Mouse (Mus musculus) liver, embryonic 13.5 days (tissue): ENCODE results near the gene Wnk4. TPM values are rescaled to one million over a fixed set of nuclear protein-coding genes. Genes with fewer than 3 reads are reported as not detected.
"Not testable (repeated sequence)": the region's sequence is repeated elsewhere in the genome, so short reads cannot be mapped to it uniquely, and the experiment has no call there.

ENCODE experiments used
- ATAC-seq: fragments of 200-750 bp; cut with Nextera tagmentation; 2 replicates; pipeline ENCODE4 v1.8.0; 2017; ENCODE audit warnings: low read depth, mild to moderate bottlenecking, moderate number of reproducible peaks, moderate library complexity
- DNase-seq: peaks from one replicate; pipeline ENCODE4 v3.0.0; 2022
- H3K27ac ChIP-seq: fragments of 300-500 bp; sonication (generic); 2 replicates; pipeline ENCODE4 v1.5.1; 2015; ENCODE audit warnings: moderate library complexity, mild to moderate bottlenecking, inconsistent platforms
- H3K27me3 ChIP-seq: fragments of 300-500 bp; sonication (generic); 2 replicates; pipeline ENCODE4 v1.6.1; 2015; ENCODE audit warnings: mild to moderate bottlenecking, inconsistent platforms
- H3K36me3 ChIP-seq: fragments of 300-500 bp; sonication (generic); 2 replicates; pipeline ENCODE4 v1.6.1; 2015; ENCODE audit warnings: mild to moderate bottlenecking, inconsistent platforms
- H3K4me1 ChIP-seq: fragments of 300-500 bp; sonication (generic); replicated peaks from 2 replicates; pipeline ENCODE4 v1.6.1; 2015; ENCODE audit warnings: inconsistent platforms
- H3K4me2 ChIP-seq: fragments of 300-500 bp; sonication (generic); 2 replicates; pipeline ENCODE4 v1.6.1; 2015; ENCODE audit warnings: inconsistent platforms, mild to moderate bottlenecking, moderate library complexity
- H3K4me3 ChIP-seq: fragments of 300-500 bp; sonication (generic); replicated peaks from 2 replicates; pipeline ENCODE4 v1.5.1; 2015; ENCODE audit warnings: mild to moderate bottlenecking, inconsistent platforms
- H3K9ac ChIP-seq: fragments of 300-500 bp; sonication (generic); 2 replicates; pipeline ENCODE4 v1.6.1; 2015; ENCODE audit warnings: mild to moderate bottlenecking, inconsistent platforms
- H3K9me3 ChIP-seq: fragments of 300-500 bp; sonication (generic); replicated peaks from 2 replicates; pipeline ENCODE4 v1.6.1; 2016; ENCODE audit warnings: inconsistent platforms
- WGBS: fragments of 180-500 bp; shearing (Covaris S2); methylation state at CpG from one replicate; pipeline ENCODE4 v1.1.7; 2015; ENCODE audit not compliant: insufficient replicate concordance; 5-methylcytosine and 5-hydroxymethylcytosine counted together
- polyA plus RNA-seq: library from polyadenylated mRNA; unstranded; fragments of >200 nt; fragmentation: Nextera tagmentation; extraction: Ambion mirVana; gene quantifications from 2 replicates; pipeline ENCODE4 v1.2.1, GENCODE M21; 2015

Gene Wnk4
- polyA plus RNA-seq, 1 experiment from 2014 or later = 5.5 TPM

DNA sequence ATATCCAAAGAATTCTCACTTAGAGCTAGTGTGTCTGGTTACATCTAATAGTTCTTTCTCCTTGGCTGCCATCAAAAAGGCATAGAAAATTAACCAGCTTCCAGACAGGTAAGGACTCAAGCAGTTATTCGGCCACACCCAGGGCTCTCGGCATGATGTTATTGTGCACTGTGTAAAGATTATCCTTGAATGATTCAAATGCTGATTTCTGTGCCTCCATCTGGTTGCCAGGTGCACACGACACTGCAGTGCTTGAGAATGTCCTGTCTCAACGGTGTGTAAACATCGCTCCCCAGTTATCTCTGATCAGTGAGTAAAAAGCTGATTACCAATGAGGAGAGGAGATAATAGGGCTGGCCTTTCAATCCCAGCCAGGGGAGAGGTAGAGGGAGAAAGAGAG, 47.4 kb downstream of the Wnk4 start:
- Histone ChIP-seq H3K9ac (no peak overlapping the region), H3K27me3 (peaks cover 10% of the 10 kb centered on the region), H3K4me1 (peaks cover 6% of the 10 kb centered on the region; the same call in 1 of the 2 replicates), H3K4me2 (no peak overlapping the region), H3K36me3 (no peaks in the 10 kb centered on the region), H3K4me3 (no peak overlapping the region), H3K27ac (no peak overlapping the region), H3K9me3 (no peaks in the 10 kb centered on the region)
- no peak for DNase-seq
- no peak for ATAC-seq
- WGBS = 31% methylated on average over 5 of the region's 5 CpGs

DNA sequence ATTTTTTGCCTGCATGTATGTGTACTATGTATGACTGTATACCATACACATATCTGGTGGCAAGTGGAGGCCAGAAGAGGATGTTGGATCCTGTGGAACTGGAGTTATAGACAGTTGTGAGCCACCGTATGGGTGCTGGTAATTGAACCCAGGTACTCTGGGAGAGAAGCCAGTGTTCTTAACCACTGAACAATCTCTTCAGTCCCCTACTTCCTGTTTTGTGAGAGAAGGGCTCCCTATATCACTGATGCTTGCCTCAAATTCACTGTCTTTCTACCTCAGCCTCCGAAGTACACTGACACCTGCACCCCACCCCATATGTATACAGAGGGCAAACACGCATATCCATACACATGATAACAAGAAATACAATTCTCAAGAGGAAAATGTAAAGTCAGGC, 50.7 kb downstream of the Wnk4 start:
- H3K9ac ChIP-seq = no peak overlapping the region
- peaks cover 10% of the 10 kb centered on the region for H3K27me3 ChIP-seq
- no peak overlapping the region for H3K4me2 ChIP-seq
- no peak overlapping the region for H3K4me3 ChIP-seq
- peaks cover 30% of the 10 kb centered on the region for H3K4me1 ChIP-seq
- 61% methylated on average over 3 of the region's 3 CpGs for WGBS
- H3K9me3 ChIP-seq = no peaks in the 10 kb centered on the region
- H3K36me3 ChIP-seq = no peaks in the 10 kb centered on the region
- ATAC-seq = no peak
- no peak for DNase-seq
- peak overlapping the region; percentile 49 for H3K27ac ChIP-seq

DNA sequence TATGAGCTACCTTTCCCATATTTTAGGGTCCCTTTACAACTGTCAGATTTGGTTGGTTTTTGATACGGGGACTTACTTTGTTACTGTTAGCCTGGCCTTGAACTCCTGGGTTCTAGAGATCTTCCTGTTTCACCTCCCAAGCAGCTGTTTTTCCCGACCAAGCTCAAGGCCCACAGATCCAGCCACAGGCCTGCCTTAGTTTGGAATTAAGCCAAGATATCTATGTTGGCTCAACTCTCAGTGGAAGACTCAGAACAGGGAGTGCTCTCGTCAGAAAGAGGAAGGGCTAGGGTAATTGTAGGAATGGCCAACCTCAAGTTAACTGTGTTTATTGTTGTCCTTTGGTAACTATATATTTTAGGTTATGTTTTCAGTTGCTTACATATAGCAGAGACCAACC, 51.8 kb downstream of the Wnk4 start:
- H3K36me3 ChIP-seq = no peaks in the 10 kb centered on the region
- no peak overlapping the region for H3K4me2 ChIP-seq
- peak overlapping the region; percentile 25; the same call in 1 of the 2 replicates for H3K27ac ChIP-seq
- H3K27me3 ChIP-seq = no peaks in the 10 kb centered on the region
- no peak overlapping the region for H3K4me3 ChIP-seq
- peaks cover 33% of the 10 kb centered on the region for H3K4me1 ChIP-seq
- 43% methylated on average over 3 of the region's 3 CpGs for WGBS
- no peak for ATAC-seq
- H3K9ac ChIP-seq = no peak overlapping the region
- no peaks in the 10 kb centered on the region for H3K9me3 ChIP-seq
- no peak for DNase-seq

- Histone ChIP-seq H3K4me3 (no peak overlapping the region), H3K9me3 (no peaks in the 10 kb centered on the region), H3K9ac (no peak overlapping the region), H3K4me2 (peak overlapping the region; percentile 72), H3K27ac (peak overlapping the region; percentile 96), H3K4me1 (peaks cover 51% of the 10 kb centered on the region), H3K36me3 (peaks cover 22% of the 10 kb centered on the region), H3K27me3 (no peaks in the 10 kb centered on the region)
- WGBS = 93% methylated on average over 1 of the region's 1 CpGs
- ATAC-seq (no peak), DNase-seq (no peak)
These were observed 54.2 kb downstream of the Wnk4 start for GRCm38 (mm10) chr11:101314567-101314966.

GRCm38 (mm10) chr11:101315082-101315650, 54.8 kb downstream of the Wnk4 start:
- Histone ChIP-seq H3K4me3 (peak overlapping the region; percentile 98), H3K36me3 (peaks cover 28% of the 10 kb centered on the region), H3K9me3 (no peaks in the 10 kb centered on the region), H3K4me2 (peak overlapping the region; percentile 72), H3K4me1 (peaks cover 52% of the 10 kb centered on the region), H3K9ac (peak overlapping the region; percentile 99), H3K27me3 (no peaks in the 10 kb centered on the region), H3K27ac (peak overlapping the region; percentile 96)
- WGBS = 56% methylated on average over 8 of the region's 8 CpGs
- DNase-seq (no peak), ATAC-seq (no peak)

- H3K9me3 ChIP-seq = no peaks in the 10 kb centered on the region
- WGBS = under 1% methylated on average over 62 of the region's 62 CpGs
- peaks cover 35% of the 10 kb centered on the region for H3K36me3 ChIP-seq
- H3K4me2 ChIP-seq = peak within 1 kb of the TSS; percentile 72
- H3K4me1 ChIP-seq = peaks cover 52% of the 10 kb centered on the region
- H3K27ac ChIP-seq = peak within 1 kb of the TSS; percentile 96
- H3K9ac ChIP-seq = peak within 1 kb of the TSS; percentile 99
- DNase-seq = peak; percentile 90
- peak; percentile 90 for ATAC-seq
- no peaks in the 10 kb centered on the region for H3K27me3 ChIP-seq
- H3K4me3 ChIP-seq = peak within 1 kb of the TSS; percentile 98
These were observed 55.5 kb downstream of the Wnk4 start, which contains the start of gene Psme3 for GRCm38 (mm10) chr11:101315665-101316500. Gene Psme3, plus strand, starts transcription at chr11:101316213.

DNA sequence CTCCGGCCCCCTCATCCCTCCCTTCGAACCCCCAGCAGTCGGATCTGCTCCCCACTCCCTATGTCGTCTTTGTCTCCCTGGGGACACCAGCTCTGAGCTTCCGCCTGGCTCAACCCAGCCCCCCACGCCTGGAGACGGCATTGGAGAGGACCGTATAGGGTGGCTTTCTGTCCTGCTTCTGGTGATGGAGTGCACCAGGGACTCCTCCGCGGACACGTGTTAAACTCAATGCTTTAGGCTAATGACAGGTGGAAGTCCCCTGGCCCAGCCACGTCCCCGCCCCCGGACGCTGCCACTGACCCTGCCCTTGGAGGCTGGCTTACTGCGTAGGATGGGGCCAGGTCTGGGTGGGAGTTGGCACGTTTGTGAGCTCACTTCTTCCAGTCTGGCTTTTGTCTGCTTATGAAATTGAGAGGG, 56.1 kb downstream of the Wnk4 start:
- H3K27ac ChIP-seq = peak overlapping the region; percentile 96
- peak overlapping the region; percentile 99 for H3K9ac ChIP-seq
- under 1% methylated on average over 17 of the region's 17 CpGs for WGBS
- H3K9me3 ChIP-seq = no peaks in the 10 kb centered on the region
- no peaks in the 10 kb centered on the region for H3K27me3 ChIP-seq
- ATAC-seq = peak; percentile 62
- peaks cover 52% of the 10 kb centered on the region for H3K4me1 ChIP-seq
- peak; percentile 65 for DNase-seq
- peak overlapping the region; percentile 98 for H3K4me3 ChIP-seq
- H3K4me2 ChIP-seq = peak overlapping the region; percentile 72
- H3K36me3 ChIP-seq = peaks cover 41% of the 10 kb centered on the region

GRCm38 (mm10) chr11:101323609-101324008, 63.2 kb downstream of the Wnk4 start:
- Histone ChIP-seq H3K4me3 (no peak overlapping the region), H3K9me3 (no peaks in the 10 kb centered on the region), H3K4me2 (no peak overlapping the region), H3K27me3 (no peaks in the 10 kb centered on the region), H3K4me1 (peaks cover 10% of the 10 kb centered on the region), H3K36me3 (peaks cover 88% of the 10 kb centered on the region), H3K27ac (no peak overlapping the region), H3K9ac (no peak overlapping the region)
- ATAC-seq (peak; percentile 30; the same call in 1 of the 2 replicates), DNase-seq (peak; percentile 48)
- WGBS = 49% methylated on average over 4 of the region's 4 CpGs

- no peaks in the 10 kb centered on the region for H3K9me3 ChIP-seq
- 82% methylated on average over 5 of the region's 5 CpGs for WGBS
- H3K4me2 ChIP-seq = no peak within 1 kb of the TSS
- H3K4me1 ChIP-seq = no peaks in the 10 kb centered on the region
- H3K27ac ChIP-seq = no peak within 1 kb of the TSS
- ATAC-seq (no peak), DNase-seq (no peak)
- peaks cover 82% of the 10 kb centered on the region for H3K36me3 ChIP-seq
- no peak within 1 kb of the TSS for H3K9ac ChIP-seq
- no peaks in the 10 kb centered on the region for H3K27me3 ChIP-seq
- H3K4me3 ChIP-seq = no peak within 1 kb of the TSS
These were observed 64.4 kb downstream of the Wnk4 start, which contains the start of gene Aoc2 for GRCm38 (mm10) chr11:101324763-101325162. Gene Aoc2, plus strand, starts transcription at chr11:101325063.

GRCm38 (mm10) chr11:101325201-101325600, 64.8 kb downstream of the Wnk4 start:
- H3K36me3 ChIP-seq = peaks cover 78% of the 10 kb centered on the region
- H3K9ac ChIP-seq, H3K9me3 ChIP-seq, H3K4me1 ChIP-seq, H3K27me3 ChIP-seq, DNase-seq, H3K27ac ChIP-seq, H3K4me3 ChIP-seq, H3K4me2 ChIP-seq: not testable (repeated sequence)
- 86% methylated on average over 11 of the region's 11 CpGs for WGBS
- ATAC-seq = 0 out of 2 replicates have a peak, but pooled peaks have one; percentile 11

DNA sequence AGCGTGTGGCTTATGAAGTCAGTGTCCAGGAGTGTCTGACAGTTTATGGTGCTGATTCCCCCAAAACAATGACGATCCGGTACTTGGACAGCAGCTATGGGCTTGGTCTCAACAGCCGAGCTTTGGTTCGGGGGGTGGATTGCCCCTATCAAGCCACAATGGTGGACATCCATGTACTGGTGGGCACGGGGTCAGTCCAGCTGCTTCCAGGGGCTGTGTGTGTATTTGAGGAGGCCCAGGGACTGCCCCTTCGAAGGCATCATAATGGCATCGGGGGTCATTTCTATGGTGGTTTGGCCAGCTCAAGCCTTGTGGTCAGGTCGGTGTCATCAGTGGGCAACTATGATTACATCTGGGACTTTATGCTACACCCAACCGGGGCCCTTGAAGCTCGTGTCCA, 65.8 kb downstream of the Wnk4 start:
- Histone ChIP-seq H3K9me3 (no peaks in the 10 kb centered on the region), H3K27ac (no peak overlapping the region), H3K4me2 (no peak overlapping the region), H3K4me3 (no peak overlapping the region), H3K9ac (no peak overlapping the region), H3K27me3 (no peaks in the 10 kb centered on the region), H3K36me3 (peaks cover 68% of the 10 kb centered on the region), H3K4me1 (no peaks in the 10 kb centered on the region)
- ATAC-seq = no peak
- WGBS = 81% methylated on average over 11 of the region's 11 CpGs
- DNase-seq = no peak
